Mouse (Mus musculus): Measurements from ENCODE around the gene Mybphl. TPM values are rescaled to one million over a fixed set of nuclear protein-coding genes. Genes with fewer than 3 reads are reported as not detected.

Gene Mybphl
- 34.9 and 39.2 TPM in 2 replicates for polyA plus RNA-seq (2012; rRNA removed)

DNA sequence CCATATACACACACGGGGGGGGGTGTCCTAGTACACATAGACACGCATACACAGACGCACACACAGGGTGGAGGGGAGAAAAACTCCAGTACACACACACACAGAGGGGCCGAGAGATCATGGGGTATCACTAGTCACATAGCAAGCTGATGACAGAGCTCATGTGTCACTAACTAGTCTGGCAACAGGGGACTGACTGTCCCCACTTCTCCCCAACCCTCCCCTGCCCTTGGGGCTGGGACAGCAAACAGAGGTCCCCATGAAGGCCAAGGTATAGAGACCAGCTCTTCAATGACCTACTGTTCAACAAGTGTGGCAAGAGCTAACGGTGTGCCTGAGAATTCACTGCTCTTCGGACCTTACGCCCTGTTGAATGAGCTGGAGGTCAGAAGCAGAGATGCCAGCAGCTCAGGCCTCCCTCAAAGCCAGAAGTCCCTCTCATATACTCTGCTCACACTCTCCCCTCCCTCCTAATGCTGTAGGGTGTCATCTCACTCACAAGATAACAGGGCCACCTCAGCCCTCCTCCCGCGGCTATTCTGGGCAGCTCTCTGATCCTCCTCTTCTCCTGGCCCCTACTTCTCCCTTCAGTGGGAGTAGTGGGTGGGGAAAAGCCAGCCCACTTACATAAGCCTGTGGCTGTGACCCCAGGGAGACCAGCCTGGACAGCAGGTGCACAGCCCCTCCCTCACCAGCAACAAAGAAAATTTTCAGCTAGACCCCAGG lies at the start of gene Mybphl:
Mybphl (plus strand) TSS at position 642 of the 726 bp plus-strand sequence.
- DNase-seq = no peak
- Histone ChIP-seq H3K4me1 (ENCODE audit: control insufficient read depth, insufficient read depth, low read length) (no peaks in the 10 kb centered on the region), H3K4me3 (replicated peaks; ENCODE audit: extremely low read depth, low read depth, low read length) (no peak within 1 kb of the TSS)
- TF ChIP-seq POLR2A (IDR thresholded peaks at IDR 0.05; ENCODE audit: borderline replicate concordance, extremely low read depth, low read depth, low read length) = no peak
- no peak for TF ChIP-seq CTCF (IDR thresholded peaks at IDR 0.05; ENCODE audit: insufficient read depth, low read length)
- WGBS = 59% methylated on average over 9 of the region's 9 CpGs

- TF ChIP-seq POLR2A (IDR thresholded peaks at IDR 0.05; ENCODE audit: borderline replicate concordance, extremely low read depth, low read depth, low read length) (no peak), CTCF (IDR thresholded peaks at IDR 0.05; ENCODE audit: insufficient read depth, low read length) (no peak)
- Histone ChIP-seq H3K4me3 (replicated peaks; ENCODE audit: extremely low read depth, low read depth, low read length) (no peak overlapping the region), H3K4me1 (ENCODE audit: control insufficient read depth, insufficient read depth, low read length) (peaks cover 2% of the 10 kb centered on the region; the same call in 1 of the 2 replicates)
- 80% methylated on average over 2 of the region's 2 CpGs for WGBS
- DNase-seq = no peak
Measured at GRCm38 (mm10) chr3:108318517-108318916, 46.2 kb upstream of the Mybphl start.

- TF ChIP-seq CTCF (IDR thresholded peaks at IDR 0.05; ENCODE audit: insufficient read depth, low read length) (no peak), POLR2A (IDR thresholded peaks at IDR 0.05; ENCODE audit: borderline replicate concordance, extremely low read depth, low read depth, low read length) (no peak)
- Histone ChIP-seq H3K4me3 (replicated peaks; ENCODE audit: extremely low read depth, low read depth, low read length) (no peak overlapping the region), H3K4me1 (ENCODE audit: control insufficient read depth, insufficient read depth, low read length) (peaks cover 4% of the 10 kb centered on the region; the same call in 1 of the 2 replicates)
- WGBS = 52% methylated on average over 4 of the region's 4 CpGs
- no peak for DNase-seq
Measured at GRCm38 (mm10) chr3:108321671-108322070, 43.0 kb upstream of the Mybphl start.

GRCm38 (mm10) chr3:108322136-108322535 lies 42.6 kb upstream of the Mybphl start:
- no peak overlapping the region for H3K4me3 ChIP-seq (replicated peaks; ENCODE audit: extremely low read depth, low read depth, low read length)
- 81% methylated on average over 4 of the region's 4 CpGs for WGBS
- DNase-seq = no peak
- peaks cover 4% of the 10 kb centered on the region; the same call in 1 of the 2 replicates for H3K4me1 ChIP-seq (ENCODE audit: control insufficient read depth, insufficient read depth, low read length)
- TF ChIP-seq POLR2A (IDR thresholded peaks at IDR 0.05; ENCODE audit: borderline replicate concordance, extremely low read depth, low read depth, low read length) = no peak
- TF ChIP-seq CTCF (IDR thresholded peaks at IDR 0.05; ENCODE audit: insufficient read depth, low read length) = no peak

GRCm38 (mm10) chr3:108322962-108323361 lies 41.7 kb upstream of the Mybphl start:
- DNase-seq = no peak
- H3K4me3 ChIP-seq (replicated peaks; ENCODE audit: extremely low read depth, low read depth, low read length) = no peak overlapping the region
- 77% methylated on average over 3 of the region's 3 CpGs for WGBS
- no peak for TF ChIP-seq POLR2A (IDR thresholded peaks at IDR 0.05; ENCODE audit: borderline replicate concordance, extremely low read depth, low read depth, low read length)
- no peak for TF ChIP-seq CTCF (IDR thresholded peaks at IDR 0.05; ENCODE audit: insufficient read depth, low read length)
- peaks cover 4% of the 10 kb centered on the region; the same call in 1 of the 2 replicates for H3K4me1 ChIP-seq (ENCODE audit: control insufficient read depth, insufficient read depth, low read length)

GRCm38 (mm10) chr3:108324837-108325236 lies 39.9 kb upstream of the Mybphl start:
- WGBS = 82% methylated on average over 4 of the region's 4 CpGs
- Histone ChIP-seq H3K4me3 (replicated peaks; ENCODE audit: extremely low read depth, low read depth, low read length) (no peak overlapping the region), H3K4me1 (ENCODE audit: control insufficient read depth, insufficient read depth, low read length) (peaks cover 10% of the 10 kb centered on the region; the same call in 1 of the 2 replicates)
- no peak for TF ChIP-seq CTCF (IDR thresholded peaks at IDR 0.05; ENCODE audit: insufficient read depth, low read length)
- no peak for TF ChIP-seq POLR2A (IDR thresholded peaks at IDR 0.05; ENCODE audit: borderline replicate concordance, extremely low read depth, low read depth, low read length)
- DNase-seq = no peak

- WGBS = 74% methylated on average over 9 of the region's 9 CpGs
- DNase-seq = no peak
- Histone ChIP-seq H3K4me1 (ENCODE audit: control insufficient read depth, insufficient read depth, low read length) (peaks cover 10% of the 10 kb centered on the region; the same call in 1 of the 2 replicates), H3K4me3 (replicated peaks; ENCODE audit: extremely low read depth, low read depth, low read length) (no peak overlapping the region)
- TF ChIP-seq POLR2A (IDR thresholded peaks at IDR 0.05; ENCODE audit: borderline replicate concordance, extremely low read depth, low read depth, low read length) = no peak
- TF ChIP-seq CTCF (IDR thresholded peaks at IDR 0.05; ENCODE audit: insufficient read depth, low read length) = no peak
Measured at GRCm38 (mm10) chr3:108325521-108325920, 39.2 kb upstream of the Mybphl start.

- WGBS = 74% methylated on average over 8 of the region's 8 CpGs
- peaks cover 10% of the 10 kb centered on the region; the same call in 1 of the 2 replicates for H3K4me1 ChIP-seq (ENCODE audit: control insufficient read depth, insufficient read depth, low read length)
- no peak for TF ChIP-seq CTCF (IDR thresholded peaks at IDR 0.05; ENCODE audit: insufficient read depth, low read length)
- TF ChIP-seq POLR2A (IDR thresholded peaks at IDR 0.05; ENCODE audit: borderline replicate concordance, extremely low read depth, low read depth, low read length) = no peak
- DNase-seq = no peak
- no peak overlapping the region for H3K4me3 ChIP-seq (replicated peaks; ENCODE audit: extremely low read depth, low read depth, low read length)
Measured at GRCm38 (mm10) chr3:108327275-108327674, 37.4 kb upstream of the Mybphl start.

- peak; percentile 36 for DNase-seq
- 28% methylated on average over 3 of the region's 3 CpGs for WGBS
- TF ChIP-seq CTCF (IDR thresholded peaks at IDR 0.05; ENCODE audit: insufficient read depth, low read length) = no peak
- TF ChIP-seq POLR2A (IDR thresholded peaks at IDR 0.05; ENCODE audit: borderline replicate concordance, extremely low read depth, low read depth, low read length) = no peak
Measured at GRCm38 (mm10) chr3:108327916-108328315, 36.8 kb upstream of the Mybphl start.

DNA sequence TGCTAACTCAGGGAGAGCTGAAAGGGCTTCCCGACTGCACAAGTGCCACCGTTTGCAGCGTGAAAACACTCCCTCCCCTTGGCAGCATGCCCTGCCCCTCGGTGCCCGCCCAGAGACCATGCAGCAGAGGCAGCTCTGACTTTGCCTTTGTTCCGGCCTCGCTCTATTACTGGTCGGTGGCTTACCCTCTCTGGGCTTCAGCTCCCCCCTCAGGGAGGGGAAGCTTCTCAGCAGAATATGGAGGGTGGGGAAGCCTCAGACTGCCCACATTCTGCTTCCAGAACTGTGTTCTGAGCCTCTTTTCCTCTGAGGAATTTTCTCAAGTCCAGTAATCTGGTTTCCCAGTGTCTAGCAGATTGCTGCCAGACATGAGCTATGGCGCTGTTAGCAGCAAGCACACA lies 36.3 kb upstream of the Mybphl start:
- peak; percentile 73 for DNase-seq
- WGBS = 8% methylated on average over 9 of the region's 9 CpGs
- Histone ChIP-seq H3K4me3 (replicated peaks; ENCODE audit: extremely low read depth, low read depth, low read length) (no peak overlapping the region), H3K4me1 (ENCODE audit: control insufficient read depth, insufficient read depth, low read length) (peaks cover 10% of the 10 kb centered on the region; the same call in 1 of the 2 replicates)
- TF ChIP-seq CTCF (IDR thresholded peaks at IDR 0.05; ENCODE audit: insufficient read depth, low read length) (no peak), POLR2A (IDR thresholded peaks at IDR 0.05; ENCODE audit: borderline replicate concordance, extremely low read depth, low read depth, low read length) (no peak)

More at GRCm38 (mm10) chr3:108327916-108328315, 36.8 kb upstream of the Mybphl start:
- H3K4me3 ChIP-seq (replicated peaks; ENCODE audit: extremely low read depth, low read depth, low read length) = no peak overlapping the region
- H3K4me1 ChIP-seq (ENCODE audit: control insufficient read depth, insufficient read depth, low read length) = peaks cover 10% of the 10 kb centered on the region; the same call in 1 of the 2 replicates
